Mouse (Mus musculus) NIH3T3 (cell line): ENCODE results near the gene Nr5a2.

ENCODE experiments used
- DNase-seq: peaks from one replicate; pipeline ENCODE4 v3.0.0-alpha.2; 2012; ENCODE audit warnings: low read depth

Nr5a2 gene

DNA sequence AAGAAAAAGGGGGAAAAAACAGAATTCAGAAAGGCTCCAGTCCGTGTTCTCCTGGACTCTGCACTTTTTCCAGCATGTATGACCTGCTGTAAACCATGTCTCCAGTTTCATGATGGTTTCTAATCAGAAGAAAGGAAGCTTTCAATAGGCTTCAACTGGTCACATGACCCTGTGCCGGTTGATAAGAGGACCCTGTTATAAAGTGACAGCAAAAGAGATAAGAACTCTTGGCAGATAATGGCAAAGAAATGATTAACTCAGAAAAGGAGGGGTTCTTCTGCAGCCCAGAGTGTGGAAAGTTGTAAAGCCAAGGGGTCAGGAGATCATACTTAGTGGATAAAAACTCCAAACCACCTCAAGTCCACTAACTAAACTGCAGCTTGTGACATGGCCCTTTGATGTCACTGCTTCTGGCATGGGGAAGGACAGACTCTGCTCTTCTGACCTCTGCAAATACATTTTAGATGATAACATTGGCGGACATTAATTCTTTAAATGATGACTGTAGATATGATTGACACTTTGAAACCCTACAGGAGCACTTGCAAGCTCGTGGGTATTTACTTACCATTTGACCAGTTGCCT, at the start of gene Nr5a2:
Gene Nr5a2 (minus strand): TSS at position 21 of the 585 bp plus-strand sequence.
- DNase-seq, result no peak

DNA sequence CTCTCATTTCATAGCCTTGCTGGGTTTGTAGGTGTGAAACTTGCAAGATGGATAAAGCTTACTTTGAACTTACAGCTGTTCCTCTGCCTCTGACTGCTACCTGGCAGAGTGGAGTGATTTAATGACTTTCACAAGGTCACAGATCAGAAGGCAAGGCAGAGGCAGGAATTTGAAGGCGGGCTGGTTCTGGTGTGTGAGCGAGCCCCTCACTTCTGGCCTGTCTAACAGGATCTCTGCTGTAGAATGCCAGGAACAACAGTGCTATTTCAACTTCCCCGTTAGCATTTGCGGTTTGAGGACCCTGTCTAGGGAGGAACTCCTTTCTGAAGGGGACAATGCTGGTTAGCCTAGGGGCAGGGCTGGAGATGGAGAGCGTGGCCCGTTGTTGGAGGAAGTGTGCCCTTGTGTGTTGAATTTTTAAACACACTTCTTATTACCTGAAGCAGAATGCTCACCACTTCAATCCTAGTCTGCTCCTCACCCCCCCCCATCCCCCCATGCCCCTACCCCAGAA, 48.5 kb upstream of the Nr5a2 start:
- no peak for DNase-seq

DNA sequence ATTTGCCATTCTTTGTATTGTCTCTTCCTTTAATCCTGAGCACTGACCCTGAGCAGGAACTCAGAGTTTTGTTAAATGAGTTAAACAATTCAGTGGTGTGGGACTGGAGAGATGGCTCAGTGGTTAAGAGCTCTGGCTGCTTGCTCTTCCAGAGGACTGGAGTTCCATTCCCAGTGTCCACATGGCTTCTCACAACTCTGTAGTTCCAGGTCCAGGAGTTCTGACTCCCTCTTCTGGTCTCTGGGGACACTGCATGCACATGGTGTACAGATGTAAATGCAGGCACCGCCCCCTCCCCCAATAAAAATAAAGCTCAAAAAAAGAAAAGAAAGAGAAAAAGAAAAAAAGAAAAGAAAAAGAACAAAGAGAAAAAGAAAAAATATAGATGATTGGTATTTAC, 43.6 kb upstream of the Nr5a2 start:
- no peak for DNase-seq

DNA sequence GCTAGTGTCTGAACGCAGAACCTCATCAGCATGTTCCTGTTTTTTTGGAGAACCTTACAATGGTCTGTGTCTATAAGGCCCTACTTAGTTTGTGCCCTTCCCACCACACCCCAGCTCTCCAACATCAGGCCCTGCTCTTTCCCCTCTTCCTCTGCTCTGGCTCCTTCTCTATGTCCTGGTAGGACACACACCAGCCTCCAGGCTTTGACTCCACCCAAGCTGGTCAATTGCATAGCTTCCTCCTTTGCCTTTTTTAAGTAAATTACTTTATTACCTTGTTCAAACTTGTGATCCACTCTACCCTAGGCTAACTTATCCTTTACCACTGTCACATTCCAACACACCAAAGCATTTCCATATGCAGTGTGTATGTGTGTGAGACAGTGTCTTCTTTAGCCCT, 42.9 kb upstream of the Nr5a2 start:
- no peak for DNase-seq

DNA sequence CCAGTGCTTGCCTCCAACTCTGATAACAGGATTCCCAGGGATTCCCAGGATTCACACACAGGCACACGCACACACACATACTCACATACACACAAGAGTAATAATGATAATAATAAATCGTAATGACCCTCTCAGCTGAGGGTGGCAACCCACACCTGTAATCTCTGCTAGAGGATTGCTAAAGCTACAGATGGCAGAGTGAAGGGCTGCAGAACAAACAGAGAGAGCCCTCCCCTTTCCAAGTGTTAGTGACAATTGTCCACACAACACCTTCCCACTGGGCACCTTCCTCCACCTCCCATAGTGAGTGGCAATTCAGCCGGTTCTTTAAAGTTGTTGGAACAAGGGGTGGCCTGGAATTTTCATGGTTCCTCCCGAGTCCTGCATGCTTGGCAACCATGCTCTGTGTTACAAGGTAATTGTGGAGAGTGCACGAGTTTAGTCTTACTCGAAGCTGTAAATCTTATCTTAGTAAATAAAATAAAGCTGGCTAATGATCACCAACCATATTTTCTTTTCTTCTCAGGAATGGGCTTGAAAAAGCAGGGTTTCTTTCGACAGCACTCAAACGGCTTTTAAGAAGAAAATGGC, 31.6 kb upstream of the Nr5a2 start:
- DNase-seq, result no peak

DNA sequence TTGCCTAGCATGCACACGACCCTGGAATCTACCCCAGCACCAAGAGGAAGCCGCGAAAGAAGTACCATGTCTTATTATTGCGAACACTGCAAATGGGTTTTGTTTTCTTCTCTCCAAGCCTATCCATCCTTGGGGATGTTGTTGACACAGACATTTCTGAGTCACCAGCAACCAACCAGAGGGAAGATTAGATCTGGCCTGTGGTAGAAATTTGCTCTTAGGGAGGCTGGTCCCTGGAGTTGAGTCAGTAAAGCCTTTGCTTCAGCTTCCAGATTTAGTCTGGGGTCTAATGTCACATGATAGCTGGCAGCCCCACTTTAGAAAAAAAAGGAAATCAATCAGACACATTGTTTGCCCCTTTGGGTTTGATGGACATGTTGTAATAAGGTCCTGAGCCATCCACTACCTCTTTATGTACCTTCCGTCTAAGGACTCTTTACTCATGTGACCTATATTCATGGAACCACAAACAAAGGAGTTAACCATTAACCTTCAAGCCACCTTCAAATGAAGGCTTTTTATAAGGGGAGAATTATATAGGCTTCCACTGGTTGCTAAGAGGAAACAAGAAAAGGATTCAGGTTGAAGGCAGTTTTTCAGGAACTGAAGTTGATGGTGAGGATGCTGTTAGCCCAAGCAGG, 20.1 kb upstream of the Nr5a2 start:
- DNase-seq, result no peak

DNA sequence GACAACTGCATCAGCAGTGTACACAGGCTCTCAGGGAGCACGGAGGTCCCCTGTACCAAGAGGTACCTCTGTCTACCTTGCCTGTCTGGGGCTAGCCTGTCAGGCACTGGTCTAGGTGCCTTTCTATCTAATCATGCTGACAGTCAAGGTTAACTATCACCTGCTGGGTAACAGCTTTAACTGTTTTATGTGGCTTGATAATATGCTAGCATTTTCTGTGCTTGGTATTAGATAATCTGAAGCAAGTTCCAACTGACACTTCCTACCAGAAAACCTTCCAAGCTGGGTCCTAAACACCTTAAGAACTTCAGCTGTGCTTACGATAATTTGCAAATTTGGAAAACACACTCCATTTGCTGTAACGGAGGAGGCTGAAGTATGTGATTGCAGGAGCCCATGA, 17.6 kb upstream of the Nr5a2 start:
- DNase-seq, result no peak

DNA sequence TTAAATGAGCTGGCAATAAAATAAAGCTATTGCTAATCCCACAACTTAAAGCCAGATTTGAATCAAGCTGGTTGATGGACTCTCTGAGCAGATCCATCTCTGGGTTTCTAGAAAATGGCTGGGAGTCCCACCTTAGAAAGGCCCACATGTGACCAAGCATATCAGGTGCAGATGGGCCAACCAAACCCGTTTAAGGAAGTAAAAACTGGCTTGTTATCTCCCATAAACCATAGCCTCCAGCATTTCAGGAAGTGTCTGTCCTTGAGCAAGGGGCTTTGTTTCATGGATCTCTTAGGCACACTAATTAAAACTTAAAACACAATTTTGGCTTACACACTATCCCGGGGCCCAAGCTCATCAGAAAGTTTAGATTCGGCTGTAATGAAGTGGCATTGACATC, 13.8 kb upstream of the Nr5a2 start:
- no peak for DNase-seq

DNA sequence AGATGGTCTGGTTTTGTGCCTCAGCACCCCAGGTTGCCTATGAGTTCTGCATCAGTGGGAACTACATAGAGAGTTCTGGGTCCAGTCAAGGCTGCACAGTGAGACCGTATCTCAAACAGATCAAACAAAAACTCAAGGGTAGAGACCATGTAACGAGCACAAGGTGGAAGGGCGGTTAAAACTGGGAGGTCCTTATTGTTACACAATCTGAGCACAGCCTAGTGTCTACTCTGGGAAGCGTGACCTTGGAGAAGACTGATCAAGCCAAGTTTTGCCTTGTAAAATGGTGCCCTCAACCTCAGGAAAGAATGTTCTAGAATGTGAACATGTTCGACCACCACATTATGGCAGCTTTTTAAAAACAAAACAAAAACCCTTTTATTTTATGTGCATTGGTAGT, 12.8 kb upstream of the Nr5a2 start:
- DNase-seq, result no peak

DNA sequence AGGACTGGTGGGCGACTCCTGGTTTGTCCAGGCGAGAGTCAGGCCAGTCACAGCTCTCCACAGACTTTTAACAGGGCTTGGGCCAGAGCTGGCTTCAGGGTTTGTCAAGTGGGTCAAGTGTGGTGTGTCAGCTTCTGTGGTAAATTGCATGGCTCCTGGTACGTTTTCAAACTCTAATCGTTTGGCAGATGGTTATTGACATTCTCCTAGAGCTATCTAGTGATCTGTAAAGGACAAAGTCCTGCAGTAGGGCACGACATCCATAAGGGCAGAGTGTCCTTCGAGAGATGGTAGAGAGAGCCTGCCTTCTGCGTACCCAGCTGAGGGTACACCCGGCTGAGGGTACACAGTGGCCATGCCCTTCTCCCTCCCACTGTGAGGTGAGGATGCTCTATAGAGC, 10.7 kb upstream of the Nr5a2 start:
- no peak for DNase-seq

DNA sequence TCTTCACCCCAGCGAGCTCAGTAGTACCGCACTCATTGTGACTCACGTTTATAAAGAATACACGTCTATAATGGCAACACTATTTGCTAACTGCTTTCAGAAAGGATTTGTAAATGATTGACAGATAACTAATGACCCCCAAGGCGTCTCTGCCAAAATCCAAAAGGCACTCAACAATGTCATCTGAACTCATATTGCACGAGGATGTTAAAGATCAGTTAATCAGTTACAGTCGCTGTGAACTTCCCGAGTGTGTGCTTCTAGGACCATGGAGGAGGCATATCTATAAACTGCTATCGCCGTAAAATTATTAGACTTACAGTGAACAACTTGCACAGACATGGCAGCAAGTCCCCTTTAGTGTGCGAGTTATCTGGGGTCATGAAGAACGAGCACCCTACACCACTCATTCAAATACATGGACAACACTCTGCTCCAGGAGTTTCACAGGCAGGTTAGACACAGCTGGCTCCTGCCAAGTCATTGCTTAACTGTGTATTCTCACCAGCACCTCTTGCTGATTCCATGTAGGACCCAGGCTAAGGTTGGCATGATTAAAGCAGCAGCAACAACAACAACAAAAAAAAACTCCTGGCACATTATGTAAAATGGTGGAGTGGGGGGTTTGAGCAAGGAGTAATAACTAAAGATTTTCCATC, 6.6 kb upstream of the Nr5a2 start:
- DNase-seq, result no peak

DNA sequence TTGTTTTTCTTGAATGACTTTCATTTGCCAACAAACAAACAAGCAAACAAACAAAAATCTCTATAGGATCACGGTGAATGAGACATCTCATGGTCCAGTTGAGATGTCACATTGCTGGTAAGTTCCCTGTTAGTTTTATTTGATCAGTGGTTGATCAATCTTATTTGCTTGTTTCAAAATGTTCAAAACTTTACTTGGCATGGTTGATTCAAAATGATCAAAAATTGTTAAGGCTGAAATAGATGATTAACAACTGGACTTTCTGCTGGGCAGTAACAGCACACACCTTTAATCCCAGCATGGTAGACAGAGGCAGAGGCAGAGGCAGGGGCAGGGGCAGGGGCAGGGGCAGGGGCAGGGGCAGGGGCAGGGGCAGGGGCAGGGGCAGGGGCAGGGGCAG, 757 bp downstream of the Nr5a2 start:
- DNase-seq, result no peak

DNA sequence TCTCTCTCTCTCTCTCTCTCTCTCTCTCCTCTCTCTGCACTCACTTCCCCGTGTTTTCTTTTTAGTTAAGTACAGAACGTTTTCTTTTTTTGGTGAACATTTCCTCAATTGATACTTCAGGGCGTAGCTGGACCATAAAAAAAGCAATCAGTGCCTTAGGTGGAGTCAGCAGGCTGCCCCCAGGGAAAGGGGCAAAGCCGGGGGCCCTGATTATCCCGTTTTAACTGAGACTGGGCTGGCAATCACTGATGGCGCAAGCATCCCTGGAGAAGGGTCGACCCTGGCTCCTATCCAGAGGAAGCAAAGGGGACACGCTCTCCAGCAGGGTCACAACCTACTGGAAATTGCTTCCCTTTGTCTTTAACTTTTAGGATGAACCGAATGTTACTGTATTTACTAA, 1.6 kb downstream of the Nr5a2 start:
- DNase-seq, result no peak

DNA sequence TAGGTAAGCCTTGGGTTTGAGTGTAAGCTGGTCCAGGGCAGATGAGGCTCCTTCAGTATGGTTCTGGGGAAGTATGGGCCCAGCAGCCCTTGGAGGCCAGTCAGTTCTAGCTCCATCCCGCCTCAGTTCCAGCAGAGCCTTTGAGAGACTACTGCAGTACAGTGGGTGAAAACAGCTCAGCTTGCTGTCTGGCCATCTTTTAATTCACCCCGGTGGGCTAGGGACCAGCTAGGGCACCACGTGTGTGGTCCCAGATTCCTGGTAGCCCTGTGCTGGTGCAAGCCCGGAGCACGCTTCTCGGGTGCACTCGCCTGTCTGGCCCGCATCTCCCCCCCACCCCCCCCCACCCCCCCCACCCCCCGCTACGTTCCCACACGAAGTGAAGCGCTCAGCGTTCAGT, 2.1 kb downstream of the Nr5a2 start:
- DNase-seq, result no peak

DNA sequence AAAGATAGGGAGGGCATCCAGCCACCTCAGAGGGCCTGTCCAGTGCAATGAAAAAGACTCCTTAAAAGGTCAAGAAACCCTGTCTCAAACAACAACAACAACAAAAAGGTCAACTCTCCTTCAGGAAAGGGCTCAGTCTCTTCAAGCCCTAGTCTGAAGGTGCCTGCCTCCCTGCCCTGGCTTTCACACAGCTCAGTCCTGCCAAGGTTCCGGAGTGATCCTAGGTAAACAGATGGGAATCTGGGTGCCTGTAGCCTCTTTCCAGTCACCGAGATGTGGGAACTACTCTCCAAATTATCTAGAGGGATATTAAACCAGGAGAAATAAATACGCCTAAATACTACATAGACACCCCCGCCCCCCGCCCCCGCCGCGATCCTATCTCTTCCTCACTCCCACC, 2.6 kb downstream of the Nr5a2 start:
- no peak for DNase-seq

DNA sequence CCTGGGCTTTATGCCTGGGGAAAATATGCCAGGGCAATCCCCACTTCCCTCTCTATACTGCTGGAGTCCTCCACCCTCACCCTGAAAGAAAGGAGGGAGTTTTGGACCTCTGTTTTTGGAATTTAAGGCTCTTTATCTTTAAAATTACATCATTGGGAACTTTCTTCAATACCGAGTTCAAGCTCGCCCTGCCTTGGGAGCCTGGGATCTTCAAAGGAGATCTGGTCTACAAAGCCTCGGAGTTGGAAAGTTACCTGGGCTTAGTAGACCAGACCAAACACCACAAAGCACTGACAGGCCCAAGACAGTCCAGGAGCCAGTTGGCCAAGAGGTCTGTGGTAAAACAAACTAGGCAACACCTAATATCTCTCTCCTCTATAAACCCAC, 6.1 kb downstream of the Nr5a2 start:
- DNase-seq, result no peak

DNA sequence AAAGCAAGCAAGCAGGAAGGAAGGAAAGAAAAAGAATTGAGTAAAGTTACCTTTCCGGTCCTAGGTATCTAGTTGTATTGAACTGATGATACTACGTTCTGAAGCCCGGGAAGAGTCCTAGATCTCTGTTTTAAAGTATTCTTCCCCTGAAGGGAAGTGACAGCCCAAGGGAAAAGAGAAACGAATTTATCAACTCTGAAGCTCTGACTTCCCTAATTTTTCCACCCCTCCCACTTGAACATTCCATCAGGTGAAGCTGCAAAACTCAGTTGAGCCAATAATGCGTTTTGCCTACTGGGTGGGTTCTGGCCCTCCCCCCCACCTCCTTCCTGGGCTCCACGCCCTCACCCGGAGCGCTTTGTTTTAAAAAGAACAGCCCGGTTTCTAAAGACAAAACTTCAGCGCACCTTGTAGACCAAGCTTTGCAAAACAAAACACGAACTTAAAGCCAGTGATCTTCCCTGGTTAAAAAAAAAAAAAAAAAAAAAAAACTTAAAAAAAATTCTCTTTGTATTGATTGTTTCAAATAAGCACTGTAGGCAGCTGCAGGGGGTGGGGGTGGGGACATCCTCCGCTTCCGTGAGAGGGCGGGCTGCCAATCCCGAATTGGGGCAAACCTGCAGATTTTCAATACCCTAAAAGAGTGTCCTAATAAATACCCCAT, 6.7 kb downstream of the Nr5a2 start:
- no peak for DNase-seq

DNA sequence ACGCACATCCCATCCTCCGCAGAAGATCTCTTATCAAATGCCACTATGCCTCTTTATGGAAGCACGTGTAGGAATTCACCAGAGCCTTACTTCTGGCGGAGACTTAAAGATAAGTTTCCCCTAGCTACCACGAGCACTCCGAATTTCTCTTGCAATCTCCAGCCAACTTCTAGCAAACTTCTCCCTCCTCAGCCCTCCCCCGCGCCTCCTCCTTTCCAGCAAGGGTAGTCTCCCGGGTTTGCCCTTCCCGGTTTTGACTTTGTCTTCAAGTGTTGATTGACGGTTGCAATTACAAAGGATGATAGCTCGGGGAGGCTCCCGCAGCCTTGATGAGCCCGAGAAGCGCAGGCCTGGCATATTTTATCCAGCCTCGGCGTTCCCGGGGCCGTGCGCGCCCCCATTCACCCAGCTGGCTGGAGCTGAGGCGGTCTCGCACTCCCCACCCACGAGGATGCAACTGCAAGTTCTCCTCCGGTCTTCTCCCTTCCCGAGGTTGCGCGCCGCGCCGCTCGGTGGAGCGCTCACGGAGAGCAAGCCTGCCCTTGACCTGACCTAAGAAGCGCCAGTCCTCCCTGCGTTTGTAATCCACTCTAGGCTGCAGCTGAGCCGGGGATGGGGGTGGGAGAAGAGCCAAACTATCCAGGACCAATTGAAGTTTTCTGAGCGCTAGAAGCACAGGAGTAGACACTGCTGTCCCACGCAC, 7.5 kb downstream of the Nr5a2 start:
- DNase-seq, result no peak

DNA sequence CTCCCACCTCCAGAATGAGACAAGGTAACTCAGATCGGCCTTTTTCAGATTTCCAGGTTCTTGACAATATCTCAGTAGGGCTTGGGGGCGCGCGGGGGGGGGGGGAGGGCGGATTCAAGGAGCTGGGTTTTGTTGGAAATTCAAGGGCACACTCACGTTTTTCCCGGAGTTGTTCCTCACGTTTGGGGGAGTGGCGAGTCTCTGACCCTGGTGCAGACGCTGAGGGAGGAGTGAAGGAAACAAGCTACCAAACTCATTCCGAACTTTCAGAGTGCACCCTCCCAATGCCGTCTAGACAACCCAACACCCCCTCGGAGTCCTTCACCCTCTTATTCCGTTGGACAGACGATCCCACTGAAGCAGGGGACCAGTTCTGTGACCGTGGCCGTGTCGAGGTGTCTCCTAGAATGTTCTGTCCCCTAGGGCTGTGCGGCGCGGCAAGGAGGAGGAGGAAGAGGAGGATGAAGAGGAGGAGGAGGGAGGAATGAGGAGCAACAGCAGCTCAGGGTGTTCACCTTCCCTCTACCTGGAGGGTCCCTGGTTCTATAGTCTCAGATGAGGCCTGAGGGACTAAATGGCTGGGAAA, 8.2 kb downstream of the Nr5a2 start:
- DNase-seq, result no peak

DNA sequence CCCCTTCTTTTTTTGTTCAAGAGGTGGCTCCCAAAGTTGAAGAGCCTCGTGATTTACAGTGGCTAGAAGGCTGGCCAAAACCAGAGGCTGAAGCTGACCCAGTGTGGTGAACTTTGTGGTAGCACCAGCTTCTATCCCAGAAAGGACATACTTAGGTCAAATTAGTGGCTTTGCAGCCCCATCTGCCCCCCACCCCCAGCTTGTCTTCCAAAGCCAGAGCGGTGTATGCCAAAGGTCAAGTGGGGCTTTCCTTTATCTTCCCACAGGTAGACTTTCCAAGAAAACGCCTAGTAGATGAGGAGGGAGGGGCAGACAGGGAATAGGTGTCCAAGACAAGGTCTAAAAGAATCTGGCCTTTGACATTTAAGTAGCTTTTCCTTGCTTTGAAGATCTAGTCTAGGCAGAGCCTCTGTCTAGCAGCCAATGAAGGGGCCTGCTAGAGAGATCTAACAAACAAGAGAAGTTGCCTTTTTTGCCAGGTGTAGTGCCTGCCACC, 9.0 kb downstream of the Nr5a2 start:
- DNase-seq, result no peak

DNA sequence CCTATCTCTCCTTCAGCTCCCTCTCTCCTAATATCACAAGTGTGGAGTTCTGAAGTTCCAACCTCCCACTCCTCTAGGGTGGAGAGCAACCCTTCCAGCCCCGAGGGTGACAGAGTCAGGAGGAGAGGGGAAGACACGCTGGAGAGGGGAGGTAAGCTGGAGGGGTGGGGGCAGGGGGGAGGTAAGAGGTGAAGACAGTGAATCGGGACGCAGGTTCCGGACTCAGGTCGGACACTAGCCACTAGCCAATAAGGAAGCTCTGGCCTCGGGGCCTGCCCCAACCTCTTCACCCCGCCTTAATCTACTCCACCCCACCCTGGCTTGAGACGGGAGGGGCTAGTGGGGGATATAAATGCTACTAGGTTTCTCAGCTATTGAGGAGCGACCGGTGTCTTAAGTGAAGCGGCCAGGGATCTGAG, 10.9 kb downstream of the Nr5a2 start:
- DNase-seq, result no peak
